Mouse (Mus musculus) heart, postnatal 4 days (tissue): ENCODE data around the gene Gm49387. TPM values are rescaled to one million over a fixed set of nuclear protein-coding genes. Genes with fewer than 3 reads are reported as not detected.

Experiments used
- DNase-seq: peaks from one replicate; pipeline ENCODE4 v3.0.0; 2021
- total RNA-seq, 2 experiments: library from RNA; stranded (reverse); gene quantifications; 2 replicates each; pipeline ENCODE4 v1.2.3; 2021

The Gm49387 gene
- total RNA-seq, 2 experiments from 2014 or later, result 2.8 TPM; not detected in 1

DNA sequence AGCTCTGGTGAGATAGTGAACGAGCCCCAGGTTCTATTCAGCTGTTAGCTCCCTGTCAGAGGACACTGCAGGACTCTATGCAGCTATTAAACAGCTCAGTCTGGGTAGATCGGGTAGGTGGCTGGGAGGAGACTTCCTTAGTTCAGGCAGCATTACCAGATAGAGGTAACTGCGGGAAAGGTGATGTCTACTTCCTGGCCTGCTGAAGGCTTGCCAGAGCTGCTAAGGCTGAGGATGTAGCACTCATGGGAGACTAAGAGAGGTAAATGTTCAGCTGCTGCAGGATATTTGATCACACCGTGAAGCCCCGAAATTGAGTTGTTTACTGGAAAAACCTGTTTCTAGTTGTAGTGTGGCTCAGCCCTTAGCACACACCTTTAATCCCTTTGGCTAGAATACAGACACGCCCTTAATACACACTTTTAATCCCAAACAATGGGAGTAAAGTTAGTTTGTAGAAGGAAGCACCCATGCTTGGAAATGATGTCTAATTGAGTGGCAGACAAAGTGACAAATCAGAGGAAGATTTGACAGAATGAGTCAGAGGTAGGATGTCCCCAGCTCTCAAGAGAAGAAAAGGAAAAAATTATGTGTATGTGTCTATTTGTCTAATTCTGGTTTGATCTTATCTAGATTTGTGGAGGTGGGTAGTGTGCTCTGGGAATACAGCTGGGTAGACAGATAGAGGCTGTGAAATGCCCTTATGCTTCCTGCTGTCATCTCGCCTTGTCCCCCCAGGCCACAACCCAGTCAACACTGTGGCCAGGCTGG lies 115.5 kb downstream of the Gm49387 start:
- no peak for DNase-seq

- DNase-seq, result peak; percentile 14
Observed at GRCm38 (mm10) chr14:31521318-31521717, 119.4 kb downstream of the Gm49387 start.

GRCm38 (mm10) chr14:31519165-31519564 lies 121.5 kb downstream of the Gm49387 start:
- peak; percentile 39 for DNase-seq

- no peak for DNase-seq
Observed at GRCm38 (mm10) chr14:31515895-31516294, 124.8 kb downstream of the Gm49387 start.

- DNase-seq, result no peak
Observed at GRCm38 (mm10) chr14:31510322-31510721, 130.4 kb downstream of the Gm49387 start.

- peak; percentile 65 for DNase-seq
Observed at GRCm38 (mm10) chr14:31509911-31510310, 130.8 kb downstream of the Gm49387 start.

GRCm38 (mm10) chr14:31506456-31506855 lies 134.2 kb downstream of the Gm49387 start:
- no peak for DNase-seq

DNA sequence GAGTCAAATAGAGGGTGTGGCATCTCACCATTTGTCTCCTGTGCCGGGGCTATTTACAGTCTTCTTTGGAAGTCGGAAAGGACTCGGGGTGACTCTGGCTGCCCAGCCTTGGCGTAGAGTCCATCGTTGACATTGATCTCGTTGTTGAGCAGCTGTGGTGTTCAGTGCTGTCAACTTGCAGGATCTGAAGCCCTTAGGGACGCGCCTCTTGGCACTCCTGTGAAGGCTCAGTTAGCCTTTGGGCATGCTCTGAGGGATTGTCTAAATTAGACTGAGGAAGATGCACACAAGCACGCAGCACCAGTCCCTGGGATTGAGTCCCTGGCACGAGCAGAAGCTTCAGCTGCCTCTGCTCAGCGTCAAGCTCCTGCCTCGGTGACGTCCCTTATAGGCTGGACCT lies 137.3 kb downstream of the Gm49387 start:
- DNase-seq, result no peak

Other genes with a start within 250 kb of the Gm49387 start
- gene Sh3bp5, start 204.8 kb downstream of the Gm49387 start, total RNA-seq, result 10 to 100 TPM; 78.7 to 80.1 TPM
- gene Eaf1, start 146.5 kb downstream of the Gm49387 start, total RNA-seq, result 10 to 100 TPM; 16.3 to 17.6 TPM
- 10 to 100 TPM; 16.5 to 16.9 TPM for gene Mettl6, start 145.8 kb downstream of the Gm49387 start, total RNA-seq
- 10 to 100 TPM; 10.1 to 12.7 TPM for gene Colq, start 49.5 kb downstream of the Gm49387 start, total RNA-seq
- 10 to 100 TPM; 13.0 to 14.7 TPM for gene Btd, start 150 bp upstream of the Gm49387 start, total RNA-seq
- gene Hacl1, start 408 bp upstream of the Gm49387 start, total RNA-seq, result 10 to 100 TPM; 10.9 to 14.0 TPM
- gene Ankrd28, start 189.8 kb upstream of the Gm49387 start, total RNA-seq, result 10 to 100 TPM; 48.8 to 52.3 TPM